Comparison of ENCODE assay signal across 8 mouse cellular contexts in the genomic region with DNA sequence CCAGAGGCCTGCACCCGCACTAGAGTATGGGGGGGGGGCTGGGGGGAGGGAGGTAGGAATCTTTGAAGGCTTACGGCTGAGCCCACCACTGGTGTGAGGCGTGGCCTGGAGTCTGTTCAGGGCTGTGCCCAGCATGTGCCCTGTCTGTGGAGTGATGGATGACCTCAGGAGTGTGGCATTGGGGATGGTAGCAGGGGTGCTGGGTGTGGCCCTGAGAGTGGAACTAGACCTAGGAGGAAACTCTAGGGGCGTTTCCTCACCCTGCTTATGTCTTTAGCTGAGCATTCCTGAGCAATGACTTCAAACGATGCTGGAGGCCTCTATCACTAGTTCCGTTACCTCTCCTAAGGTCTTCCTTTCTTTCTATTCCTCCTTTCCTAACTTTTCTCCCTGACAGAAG. TPM values are rescaled to one million over a fixed set of nuclear protein-coding genes. Genes with fewer than 3 reads are reported as not detected.
A peak's percentile ranks its signal among the peaks of the same experiment; 100 is the strongest.
DNase-seq lines count a peak whose midpoint lies in the region; ATAC-seq and TF ChIP-seq lines count a peak whose summit lies in the region.

No protein-coding gene starts in this region.

- H3K4me1 ChIP-seq in embryonic fibroblast, embryonic 13.5 days (ENCODE audit: control insufficient read depth, insufficient read depth, low read length), result peaks cover 14% of the 10 kb centered on the region; the same call in 1 of the 2 replicates
- peaks cover 15% of the 10 kb centered on the region; the same call in 1 of the 2 replicates for H3K4me1 ChIP-seq in hindbrain, embryonic 14.5 days (replicated peaks; ENCODE audit: control insufficient read depth, insufficient read depth, low read length)
- peaks cover 42% of the 10 kb centered on the region for H3K4me1 ChIP-seq in lung, embryonic 15.5 days
- H3K4me1 ChIP-seq in stomach, postnatal 0 days (replicated peaks; ENCODE audit: control insufficient read depth, insufficient read depth), result no peaks in the 10 kb centered on the region; the same call in 1 of the 2 replicates
- peaks cover 8% of the 10 kb centered on the region; the same call in 1 of the 2 replicates for H3K4me1 ChIP-seq in thymus, adult 2 months (replicated peaks; ENCODE audit: control insufficient read depth, insufficient read depth, low read length)

- H3K36me3 ChIP-seq in hindbrain, embryonic 14.5 days (replicated peaks; ENCODE audit: control insufficient read depth, insufficient read depth), result peaks cover 28% of the 10 kb centered on the region
- H3K36me3 ChIP-seq in lung, embryonic 15.5 days, result peaks cover 19% of the 10 kb centered on the region
- no peaks in the 10 kb centered on the region for H3K36me3 ChIP-seq in stomach, postnatal 0 days (ENCODE audit: control insufficient read depth, insufficient read depth, low read length)
- no peaks in the 10 kb centered on the region for H3K36me3 ChIP-seq in thymus, adult 2 months (ENCODE audit: control insufficient read depth, insufficient read depth, low read length)

- peak; percentile 5; the same call in 1 of the 2 replicates for ATAC-seq in hindbrain, embryonic 14.5 days (ENCODE audit: low FRiP score)
- no peak for ATAC-seq in lung, embryonic 15.5 days (ENCODE audit: borderline replicate concordance, extremely low read depth, low FRiP score, low TSS enrichment)
- peak; percentile 18 for ATAC-seq in stomach, postnatal 0 days (ENCODE audit: low FRiP score, low TSS enrichment)

- H3K4me2 ChIP-seq in hindbrain, embryonic 14.5 days (replicated peaks), result peak overlapping the region; percentile 85
- H3K4me2 ChIP-seq in lung, embryonic 15.5 days, result peak overlapping the region; percentile 58
- H3K4me2 ChIP-seq in stomach, postnatal 0 days (replicated peaks; ENCODE audit: low read depth), result peak overlapping the region; percentile 71

- no peaks in the 10 kb centered on the region for H3K27me3 ChIP-seq in hindbrain, embryonic 14.5 days (ENCODE audit: control insufficient read depth, insufficient read depth, low read length)
- H3K27me3 ChIP-seq in lung, embryonic 15.5 days, result no peaks in the 10 kb centered on the region
- no peaks in the 10 kb centered on the region for H3K27me3 ChIP-seq in stomach, postnatal 0 days (ENCODE audit: control insufficient read depth, insufficient read depth, low read length)
- no peaks in the 10 kb centered on the region for H3K27me3 ChIP-seq in thymus, adult 2 months (ENCODE audit: control insufficient read depth, insufficient read depth, low read length)

- WGBS in hindbrain, embryonic 14.5 days, result 40% methylated on average over 6 of the region's 6 CpGs
- 19% methylated on average over 6 of the region's 6 CpGs for WGBS in lung, embryonic 15.5 days
- 7% methylated on average over 6 of the region's 6 CpGs for WGBS in stomach, postnatal 0 days
- 78% methylated on average over 6 of the region's 6 CpGs for WGBS in thymus, adult 2 months

- no peak for TF ChIP-seq CTCF in embryonic fibroblast, embryonic 13.5 days (IDR thresholded peaks at IDR 0.05; ENCODE audit: borderline replicate concordance, insufficient read depth, low read length)
- no peak for TF ChIP-seq CTCF in stomach, postnatal 0 days (IDR thresholded peaks at IDR 0.05; ENCODE audit: low read depth)
- TF ChIP-seq CTCF in thymus, adult 2 months (IDR thresholded peaks at IDR 0.05; ENCODE audit: borderline replicate concordance, control insufficient read depth, extremely low read depth, insufficient read depth, low read length, poor library complexity), result no peak

- H3K9ac ChIP-seq in hindbrain, embryonic 14.5 days, result peak overlapping the region; percentile 65
- peak overlapping the region; percentile 31 for H3K9ac ChIP-seq in lung, embryonic 15.5 days
- H3K9ac ChIP-seq in stomach, postnatal 0 days (ENCODE audit: low read length), result peak overlapping the region; percentile 75

- TF ChIP-seq POLR2A in embryonic fibroblast, embryonic 13.5 days (IDR thresholded peaks at IDR 0.05; ENCODE audit: low read depth, low read length), result peak; percentile 67; the same call in 1 of the 2 replicates
- TF ChIP-seq POLR2A in thymus, adult 2 months (IDR thresholded peaks at IDR 0.05; ENCODE audit: control insufficient read depth, extremely low read depth, insufficient read depth, low read length, poor library complexity), result no peak

- H3K4me3 ChIP-seq in embryonic fibroblast, embryonic 13.5 days (ENCODE audit: insufficient read depth, low read length), result peak overlapping the region; percentile 86
- H3K4me3 ChIP-seq in hindbrain, embryonic 14.5 days (replicated peaks; ENCODE audit: low read length), result peak overlapping the region; percentile 38
- H3K4me3 ChIP-seq in lung, embryonic 15.5 days, result peak overlapping the region; percentile 55
- H3K4me3 ChIP-seq in stomach, postnatal 0 days (ENCODE audit: low read depth, low read length), result peak overlapping the region; percentile 65
- H3K4me3 ChIP-seq in thymus, adult 2 months (ENCODE audit: control insufficient read depth, insufficient read depth, low read length), result no peak overlapping the region

- TF ChIP-seq EP300 in stomach, postnatal 0 days (optimal IDR thresholded peaks at IDR 0.05), result no peak

- intact Hi-C loops in heart, postnatal 14 days (cut with DNase I), result no loop called here

- DNase-seq in heart, adult 11 months, result peak; percentile 98
- no peak for DNase-seq in heart, postnatal 14 days
- no peak for DNase-seq in hindbrain, embryonic 14.5 days (ENCODE audit: low spot score)
- DNase-seq in stomach, postnatal 0 days (ENCODE audit: low spot score), result peak; percentile 62
- no peak for DNase-seq in thymus, adult 2 months
- DNase-seq in gastrocnemius, adult 18-20 months (ENCODE audit: low spot score), result no peak

- peak overlapping the region; percentile 93 for H3K27ac ChIP-seq in embryonic fibroblast, embryonic 13.5 days (ENCODE audit: insufficient read depth, low read length)
- no peak overlapping the region for H3K27ac ChIP-seq in hindbrain, embryonic 14.5 days
- peak overlapping the region; percentile 89 for H3K27ac ChIP-seq in lung, embryonic 15.5 days
- peak overlapping the region; percentile 96 for H3K27ac ChIP-seq in stomach, postnatal 0 days (replicated peaks)
- no peak overlapping the region for H3K27ac ChIP-seq in thymus, adult 2 months (ENCODE audit: control insufficient read depth, insufficient read depth, low read length)

- no peaks in the 10 kb centered on the region for H3K9me3 ChIP-seq in hindbrain, embryonic 14.5 days (ENCODE audit: control insufficient read depth, low read length)
- no peaks in the 10 kb centered on the region for H3K9me3 ChIP-seq in lung, embryonic 15.5 days
- H3K9me3 ChIP-seq in stomach, postnatal 0 days (ENCODE audit: control insufficient read depth, low read length), result no peaks in the 10 kb centered on the region

RNA-seq across cellular contexts. Expression of gene Prkcg, which starts 2.2 kb away (rescaled TPM):
- total RNA-seq in heart, postnatal 14 days (2021), result 1 to 10 TPM; 3.2 to 3.5 TPM
- 0.60 and 0.89 TPM in 2 replicates for polyA plus RNA-seq in embryonic fibroblast, embryonic 13.5 days (2011; ENCODE audit: insufficient read length, low read depth, missing spikeins)
- 1.1 and 1.6 TPM in 2 replicates for polyA plus RNA-seq in hindbrain, embryonic 14.5 days (2014; fragmentation: Nextera tagmentation; extraction: Ambion mirVana)
- polyA plus RNA-seq in lung, embryonic 15.5 days (2015; fragmentation: Nextera tagmentation; extraction: Ambion mirVana), result 0.16 and 0.32 TPM in 2 replicates
- polyA plus RNA-seq in stomach, postnatal 0 days (2015; fragmentation: Nextera tagmentation; extraction: Ambion mirVana), result 0.13 and 0.24 TPM in 2 replicates
- 0.86 and 0.94 TPM in 2 replicates for polyA plus RNA-seq in thymus, adult 2 months (2012; rRNA removed)
- total RNA-seq in gastrocnemius, adult 18-20 months (2021), result under 1 TPM; 0.30 to 0.76 TPM

RNA-seq across cellular contexts. Expression of gene Myadm, which starts 2.3 kb away (rescaled TPM):
- 100 to 1,000 TPM; 196 to 216 TPM for total RNA-seq in heart, postnatal 14 days (2021)
- 469 and 684 TPM in 2 replicates for polyA plus RNA-seq in embryonic fibroblast, embryonic 13.5 days (2011; ENCODE audit: insufficient read length, low read depth, missing spikeins)
- polyA plus RNA-seq in hindbrain, embryonic 14.5 days (2014; fragmentation: Nextera tagmentation; extraction: Ambion mirVana), result 40.1 and 43.6 TPM in 2 replicates
- polyA plus RNA-seq in lung, embryonic 15.5 days (2015; fragmentation: Nextera tagmentation; extraction: Ambion mirVana), result 112 and 118 TPM in 2 replicates
- polyA plus RNA-seq in stomach, postnatal 0 days (2015; fragmentation: Nextera tagmentation; extraction: Ambion mirVana), result 94.0 and 97.7 TPM in 2 replicates
- polyA plus RNA-seq in thymus, adult 2 months (2012; rRNA removed), result 62.1 and 86.4 TPM in 2 replicates
- total RNA-seq in gastrocnemius, adult 18-20 months (2021), result 10 to 100 TPM; 21.1 to 38.5 TPM

RNA-seq across cellular contexts. Expression of gene Cacng7, which starts 41.6 kb away (rescaled TPM):
- 1 to 10 TPM; 5.3 to 5.6 TPM for total RNA-seq in heart, postnatal 14 days (2021)
- 62.4 and 63.7 TPM in 2 replicates for polyA plus RNA-seq in embryonic fibroblast, embryonic 13.5 days (2011; ENCODE audit: insufficient read length, low read depth, missing spikeins)
- polyA plus RNA-seq in hindbrain, embryonic 14.5 days (2014; fragmentation: Nextera tagmentation; extraction: Ambion mirVana), result 3.4 and 4.2 TPM in 2 replicates
- polyA plus RNA-seq in lung, embryonic 15.5 days (2015; fragmentation: Nextera tagmentation; extraction: Ambion mirVana), result 0.48 and 0.49 TPM in 2 replicates
- 0.69 and 0.79 TPM in 2 replicates for polyA plus RNA-seq in stomach, postnatal 0 days (2015; fragmentation: Nextera tagmentation; extraction: Ambion mirVana)
- 2.6 and 2.7 TPM in 2 replicates for polyA plus RNA-seq in thymus, adult 2 months (2012; rRNA removed)
- total RNA-seq in gastrocnemius, adult 18-20 months (2021), result 10 to 100 TPM; 11.0 to 11.6 TPM

RNA-seq across cellular contexts. Expression of gene Nlrp12, which starts 41.7 kb away (rescaled TPM):
- total RNA-seq in heart, postnatal 14 days (2021), result not detected
- polyA plus RNA-seq in embryonic fibroblast, embryonic 13.5 days (2011; ENCODE audit: insufficient read length, low read depth, missing spikeins), result not detected in 2 replicates
- 0.07 TPM in 1 of 2 replicates, not detected in the other for polyA plus RNA-seq in hindbrain, embryonic 14.5 days (2014; fragmentation: Nextera tagmentation; extraction: Ambion mirVana)
- polyA plus RNA-seq in lung, embryonic 15.5 days (2015; fragmentation: Nextera tagmentation; extraction: Ambion mirVana), result 0.04 TPM in 1 of 2 replicates, not detected in the other
- polyA plus RNA-seq in stomach, postnatal 0 days (2015; fragmentation: Nextera tagmentation; extraction: Ambion mirVana), result 0.01 TPM in 1 of 2 replicates, not detected in the other
- 0.11 and 0.13 TPM in 2 replicates for polyA plus RNA-seq in thymus, adult 2 months (2012; rRNA removed)
- total RNA-seq in gastrocnemius, adult 18-20 months (2021), result not detected

Comparison
In these comparisons a context has a peak if more than half of its experiments do, and no peak if none do; other contexts are left out.
1. DNase-seq: peak in heart, adult 11 months (single experiment) and stomach, postnatal 0 days (single experiment); none in heart, postnatal 14 days (0 of 2), hindbrain, embryonic 14.5 days (single experiment), thymus, adult 2 months (single experiment) and gastrocnemius, adult 18-20 months (single experiment).
2. H3K27ac ChIP-seq: peak in embryonic fibroblast, embryonic 13.5 days (single experiment), lung, embryonic 15.5 days (single experiment) and stomach, postnatal 0 days (single experiment); none in hindbrain, embryonic 14.5 days (single experiment) and thymus, adult 2 months (single experiment).
3. RNA of gene Cacng7, which starts 41.6 kb away (polyA plus RNA-seq): 62.4 to 63.7 TPM in embryonic fibroblast, embryonic 13.5 days; 3.4 to 4.2 TPM in hindbrain, embryonic 14.5 days, 2.6 to 2.7 TPM in thymus, adult 2 months, 0.69 to 0.79 TPM in stomach, postnatal 0 days and 0.48 to 0.49 TPM in lung, embryonic 15.5 days; every median in the first group is over 10 times any median in the second.
4. Peak in every context shown above with its lines, with median percentiles within 50 percentile points of each other: H3K4me2 ChIP-seq and H3K9ac ChIP-seq.